Mouse (Mus musculus) MEL (cell line): Measurements from ENCODE around the gene Sat1.

Source experiments
- POLR2A ChIP-seq, 2 experiments: IDR thresholded peaks; 2 replicates each; pipeline ENCODE4 v1.6.1; 2011 to 2012; ENCODE audit warnings: low read length in 2 of 2, mild to moderate bottlenecking in 2 of 2, control low read depth in 1 of 2, improper control_type of control experiment in 1 of 2, low read depth in 1 of 2, moderate library complexity in 1 of 2; ENCODE audit not compliant: control insufficient read depth in 1 of 2, insufficient read depth in 1 of 2, poor library complexity in 1 of 2
- USF1 ChIP-seq: IDR thresholded peaks from 2 replicates; pipeline ENCODE4 v1.6.1; 2014; ENCODE audit warnings: low read depth, mild to moderate bottlenecking, inconsistent platforms, low read length, improper control_type of control experiment, moderate library complexity

DNA sequence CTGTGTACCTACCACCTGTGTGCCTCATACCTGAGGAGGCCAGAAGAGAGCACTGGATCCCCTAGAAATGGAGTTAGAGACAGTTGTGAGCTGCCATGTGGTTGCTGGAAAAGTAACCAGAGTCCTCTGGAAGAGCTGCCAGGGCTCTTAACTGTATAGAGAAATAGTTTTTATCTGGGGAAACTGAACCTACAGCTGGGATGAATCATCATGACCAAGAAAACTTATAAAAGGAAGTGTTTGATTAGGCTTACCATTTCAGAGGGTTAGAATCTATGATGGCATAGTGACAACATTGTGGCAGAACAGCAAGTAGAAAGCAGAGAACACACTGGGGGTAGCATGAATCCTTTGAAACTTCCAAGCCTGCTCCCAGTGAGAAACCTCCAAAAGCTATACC is 40.6 kb upstream of the Sat1 start:
- TF ChIP-seq POLR2A (IDR thresholded peaks at IDR 0.05; ENCODE audit: control insufficient read depth in 1 of 2, insufficient read depth in 1 of 2, low read depth in 1 of 2, low read length in 2 of 2, poor library complexity in 1 of 2) (no peak), USF1 (no peak)
